Mouse (Mus musculus): Measurements from ENCODE around the gene Id1. TPM values are rescaled to one million over a fixed set of nuclear protein-coding genes. Genes with fewer than 3 reads are reported as not detected.

Id1 gene
- total and polyA plus RNA-seq, 3 experiments: 0.93 TPM; not detected in 2

- DNase-seq (ENCODE audit: extremely low read depth): no peak
- no peak overlapping the region for H3K4me3 ChIP-seq (replicated peaks in 1 of 3; ENCODE audit: low read depth in 2 of 3, low read length in 2 of 3, poor library complexity in 1 of 3)
- TF ChIP-seq CHD1 (IDR thresholded peaks at IDR 0.05; ENCODE audit: low read depth, low read length): no peak
- TF ChIP-seq POLR2A (IDR thresholded peaks at IDR 0.05; ENCODE audit: low read depth, low read length): no peak
- no peak for TF ChIP-seq RAD21 (IDR thresholded peaks at IDR 0.05; ENCODE audit: low read depth, low read length)
- TF ChIP-seq MAX (IDR thresholded peaks at IDR 0.05; ENCODE audit: low read length): no peak
- no peak for TF ChIP-seq MXI1 (IDR thresholded peaks at IDR 0.05; ENCODE audit: low read depth, low read length)
- TF ChIP-seq NRF1 (IDR thresholded peaks at IDR 0.05; ENCODE audit: low read depth, low read length): no peak
- TF ChIP-seq UBTF (IDR thresholded peaks at IDR 0.05; ENCODE audit: low read depth, low read length): no peak
- TF ChIP-seq KAT2A (IDR thresholded peaks at IDR 0.05; ENCODE audit: insufficient replicate concordance, low read length): no peak
- no peak for TF ChIP-seq USF2 (conservative IDR thresholded peaks at IDR 0.05; ENCODE audit: low read depth, low read length)
- TF ChIP-seq RCOR1 (conservative IDR thresholded peaks at IDR 0.05; ENCODE audit: low read depth, low read length): no peak
- TF ChIP-seq SMC3 (IDR thresholded peaks at IDR 0.05; ENCODE audit: low read depth, low read length): no peak
- TF ChIP-seq ZKSCAN1 (IDR thresholded peaks at IDR 0.05; ENCODE audit: borderline replicate concordance, low read depth, low read length): no peak
- no peak for TF ChIP-seq ZNF384 (IDR thresholded peaks at IDR 0.05; ENCODE audit: low read depth, low read length)
- TF ChIP-seq ZMIZ1 (IDR thresholded peaks at IDR 0.05; ENCODE audit: low read depth, low read length): no peak
- TF ChIP-seq SIN3A (IDR thresholded peaks at IDR 0.05; ENCODE audit: low read length): no peak
- no peak for TF ChIP-seq USF1 (IDR thresholded peaks at IDR 0.05; ENCODE audit: low read depth, low read length)
- dilution Hi-C loops (cut with MboI; ENCODE audit: extremely low pct_ligation_motif_present, extremely low pct_unique_long_range_greater_than_20kb, low sequenced_read_pairs): no loop called here
- H3K27ac ChIP-seq (ENCODE audit: insufficient read depth, low read depth): no peak overlapping the region; the same call in 1 of the 2 replicates
- in situ Hi-C loops (cut with MboI; ENCODE audit: low pct_ligation_motif_present, low pct_unique_long_range_greater_than_20kb, low sequenced_read_pairs): loop anchor here (5.0 kb wide), 1 partner anchor 34 kb away; no protein-coding TSS in a partner anchor
- H3K9ac ChIP-seq (ENCODE audit: insufficient read depth, low read depth): no peak overlapping the region
- H3K27me3 ChIP-seq (replicated peaks): no peaks in the 10 kb centered on the region
- H3K4me1 ChIP-seq (ENCODE audit: control insufficient read depth in 1 of 2, insufficient read depth in 2 of 2): peaks cover 54 to 67% of the 10 kb centered on the region in 2 experiments
- H3K4me2 ChIP-seq (ENCODE audit: insufficient read depth, low read depth, poor library complexity, severe bottlenecking): no peak overlapping the region
- peaks cover 50 to 69% of the 10 kb centered on the region in 2 experiments for H3K36me3 ChIP-seq (replicated peaks in 1 of 2; ENCODE audit: control insufficient read depth in 1 of 2, insufficient read depth in 1 of 2, low read length in 1 of 2)
- H3K79me2 ChIP-seq (replicated peaks; ENCODE audit: control insufficient read depth, extremely low read depth, insufficient read depth, poor library complexity, severe bottlenecking): peaks cover 55% of the 10 kb centered on the region
- peaks cover 4% of the 10 kb centered on the region for H3K9me3 ChIP-seq (replicated peaks; ENCODE audit: low read length)
These were observed 47.2 kb downstream of the Id1 start for GRCm38 (mm10) chr2:152783241-152783640.

GRCm38 (mm10) chr2:152784640-152785039, 48.6 kb downstream of the Id1 start:
- Histone ChIP-seq H3K9me3 (replicated peaks; ENCODE audit: low read length) (peaks cover 4% of the 10 kb centered on the region), H3K4me1 (ENCODE audit: control insufficient read depth in 1 of 2, insufficient read depth in 2 of 2) (peaks cover 59 to 68% of the 10 kb centered on the region in 2 experiments), H3K4me3 (replicated peaks in 1 of 3; ENCODE audit: low read depth in 2 of 3, low read length in 2 of 3, poor library complexity in 1 of 3) (no peak overlapping the region), H3K79me2 (replicated peaks; ENCODE audit: control insufficient read depth, extremely low read depth, insufficient read depth, poor library complexity, severe bottlenecking) (peaks cover 66% of the 10 kb centered on the region), H3K36me3 (replicated peaks in 1 of 2; ENCODE audit: control insufficient read depth in 1 of 2, insufficient read depth in 1 of 2, low read length in 1 of 2) (peaks cover 51 to 69% of the 10 kb centered on the region in 2 experiments), H3K27me3 (replicated peaks) (no peaks in the 10 kb centered on the region), H3K9ac (ENCODE audit: insufficient read depth, low read depth) (no peak overlapping the region), H3K27ac (ENCODE audit: insufficient read depth, low read depth) (no peak overlapping the region), H3K4me2 (ENCODE audit: insufficient read depth, low read depth, poor library complexity, severe bottlenecking) (no peak overlapping the region)
- no peak for TF ChIP-seq SMC3 (IDR thresholded peaks at IDR 0.05; ENCODE audit: low read depth, low read length)
- no peak for TF ChIP-seq MAFK (IDR thresholded peaks at IDR 0.05; ENCODE audit: insufficient replicate concordance, low read length)
- TF ChIP-seq BHLHE40 (IDR thresholded peaks at IDR 0.05; ENCODE audit: low read depth, low read length): no peak
- TF ChIP-seq GABPA (IDR thresholded peaks at IDR 0.05; ENCODE audit: insufficient replicate concordance, low read depth, low read length): no peak
- TF ChIP-seq RAD21 (IDR thresholded peaks at IDR 0.05; ENCODE audit: low read depth, low read length): no peak
- no peak for TF ChIP-seq MAZ (IDR thresholded peaks at IDR 0.05; ENCODE audit: low read depth, low read length)
- no peak for TF ChIP-seq MYC (IDR thresholded peaks at IDR 0.05; ENCODE audit: low read depth, low read length)
- TF ChIP-seq ETS1 (conservative IDR thresholded peaks at IDR 0.05; ENCODE audit: low read depth, low read length): no peak
- TF ChIP-seq MAX (IDR thresholded peaks at IDR 0.05; ENCODE audit: low read length): no peak
- TF ChIP-seq CTCF (conservative IDR thresholded peaks at IDR 0.05 in 1 of 2, IDR thresholded peaks at IDR 0.05 in 1 of 2; ENCODE audit: low read depth in 2 of 2, low read length in 2 of 2): no peak
- TF ChIP-seq POLR2AphosphoS2 (IDR thresholded peaks at IDR 0.05; ENCODE audit: low read depth, low read length): no peak
- no peak for TF ChIP-seq CHD1 (IDR thresholded peaks at IDR 0.05; ENCODE audit: low read depth, low read length)
- TF ChIP-seq JUN (IDR thresholded peaks at IDR 0.05; ENCODE audit: insufficient read depth, low read depth, low read length): no peak
- dilution Hi-C loops (cut with MboI; ENCODE audit: extremely low pct_ligation_motif_present, extremely low pct_unique_long_range_greater_than_20kb, low sequenced_read_pairs): no loop called here
- in situ Hi-C loops (cut with MboI; ENCODE audit: low pct_ligation_motif_present, low pct_unique_long_range_greater_than_20kb, low sequenced_read_pairs): loop anchor here (5.0 kb wide), 1 partner anchor 33 kb away; no protein-coding TSS in a partner anchor
- DNase-seq (ENCODE audit: extremely low read depth): no peak
